Mouse (Mus musculus) embryo, embryonic 11 days (tissue): ENCODE measurements around the gene Fry.

Experiments
- DNase-seq: peaks from one replicate; pipeline ENCODE4 v3.0.0-alpha.2; 2015

Fry gene

DNA sequence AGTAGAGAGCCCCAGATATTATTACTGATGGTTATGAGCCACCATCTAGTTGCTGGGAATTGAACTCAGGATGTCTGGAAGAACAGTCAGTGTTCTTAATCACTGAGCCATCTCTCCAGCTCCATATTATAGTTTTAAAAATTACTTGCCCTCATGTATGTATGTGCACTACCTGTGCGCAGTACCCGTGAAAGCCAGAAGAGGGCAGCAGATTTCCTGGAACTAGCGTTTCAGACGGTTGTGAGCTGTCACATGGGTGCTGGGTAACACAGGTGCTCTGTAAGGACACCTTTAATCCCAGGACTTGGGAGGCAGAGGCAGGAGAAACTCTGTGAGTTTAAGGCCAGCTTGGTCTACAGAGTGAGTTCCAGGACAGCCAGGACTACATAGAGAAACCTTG is 111.3 kb downstream of the Fry start:
- no peak for DNase-seq

DNA sequence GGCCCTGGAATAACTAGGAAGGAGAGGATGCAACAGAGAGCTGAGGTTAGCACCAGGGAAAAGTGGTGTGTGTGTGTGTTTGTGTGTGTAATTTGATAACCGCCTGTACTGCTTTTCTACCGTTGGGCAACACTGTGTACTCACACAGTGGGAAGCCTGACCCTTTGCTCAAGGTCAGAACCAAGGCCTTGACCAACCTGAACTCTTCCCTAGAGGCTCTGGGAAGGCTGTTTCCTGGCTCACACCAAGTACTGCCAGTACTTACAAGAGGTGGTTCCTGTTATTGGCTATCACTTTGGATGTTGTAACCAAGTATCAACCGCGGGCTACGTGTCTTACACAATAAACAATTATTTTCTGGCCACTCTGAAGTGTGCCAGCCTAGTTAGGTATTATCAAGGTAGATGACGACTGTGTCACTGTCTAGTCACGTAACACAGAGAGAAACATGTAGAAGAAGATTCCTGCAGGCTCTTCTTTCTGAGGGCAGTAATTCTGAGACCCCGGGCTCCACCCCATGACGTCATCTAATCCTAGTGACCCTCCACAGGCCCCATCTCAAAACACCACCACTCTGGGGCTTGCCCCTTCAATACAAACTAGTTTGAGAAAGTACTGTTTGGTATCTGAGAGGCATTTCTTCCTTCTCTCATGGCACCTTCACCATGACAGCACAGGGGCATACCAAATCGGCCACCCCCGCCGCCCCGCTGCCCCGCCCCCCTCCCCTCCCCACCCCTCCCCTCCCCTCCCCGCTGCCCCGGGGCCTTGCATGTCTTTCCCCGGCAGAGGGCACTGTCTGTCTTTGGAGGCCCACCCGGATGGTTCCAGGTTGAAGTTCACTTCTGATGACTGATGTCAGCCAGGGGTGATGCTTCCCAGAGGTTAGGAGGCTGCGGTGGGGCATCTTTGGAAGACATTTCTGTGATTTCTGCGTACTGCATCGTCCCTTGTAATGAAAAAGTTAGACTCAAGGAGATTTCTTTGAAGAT is 114.0 kb downstream of the Fry start:
- DNase-seq = peak; percentile 81

DNA sequence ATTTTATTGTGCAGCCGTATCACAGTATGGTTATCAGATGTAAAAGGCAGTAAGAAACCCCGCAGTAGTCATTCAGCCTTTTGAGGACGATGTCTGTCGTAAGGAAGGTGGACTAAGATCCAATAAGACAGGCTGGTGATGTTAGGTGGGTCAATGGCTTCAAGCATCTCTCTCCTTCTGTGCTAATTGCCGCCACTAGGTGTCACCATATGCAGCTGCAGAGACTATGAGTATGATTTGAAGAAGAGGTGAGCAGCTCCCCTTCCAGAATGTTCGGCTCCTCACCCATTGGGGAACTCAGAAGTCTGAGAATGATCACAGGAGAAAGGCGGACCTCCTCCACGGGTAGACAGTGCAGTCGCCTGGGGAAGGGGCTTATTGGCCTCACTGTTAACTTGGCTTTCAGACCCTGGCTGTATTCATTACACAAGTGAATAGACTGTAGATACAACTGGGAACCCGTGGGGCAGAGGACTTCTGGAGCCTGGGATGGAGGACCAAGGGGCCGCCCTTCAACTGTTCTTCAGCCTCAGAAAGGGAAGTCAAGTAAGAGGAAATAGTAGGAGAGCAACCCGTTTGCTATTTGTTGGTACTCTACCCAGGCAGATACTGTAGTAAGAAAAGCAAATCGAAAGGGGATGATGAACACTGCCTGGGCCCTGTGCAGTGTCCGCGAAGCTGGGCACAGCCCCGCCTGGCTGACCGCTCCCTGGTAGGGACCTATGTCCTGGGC is 114.9 kb downstream of the Fry start:
- DNase-seq = peak; percentile 71

DNA sequence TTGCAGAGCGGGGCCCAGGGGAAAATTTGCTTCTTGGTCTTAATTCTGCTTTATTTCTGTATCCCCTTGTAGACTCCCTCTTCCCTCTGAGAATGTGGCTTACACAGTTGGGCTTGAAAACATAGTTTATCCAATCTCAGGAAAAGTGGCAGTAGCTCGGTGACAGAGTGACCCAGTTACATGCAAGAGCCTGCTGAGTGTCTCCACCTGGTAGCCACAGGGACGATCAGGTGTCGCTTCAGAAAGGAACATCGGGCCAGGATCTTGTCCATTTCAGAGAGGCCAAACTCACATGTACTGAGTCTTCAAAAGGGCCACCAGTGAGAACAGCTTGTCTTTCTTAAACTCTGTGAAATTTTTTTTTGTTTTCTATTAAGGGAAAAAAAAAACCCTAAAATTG is 117.5 kb downstream of the Fry start:
- DNase-seq = no peak

DNA sequence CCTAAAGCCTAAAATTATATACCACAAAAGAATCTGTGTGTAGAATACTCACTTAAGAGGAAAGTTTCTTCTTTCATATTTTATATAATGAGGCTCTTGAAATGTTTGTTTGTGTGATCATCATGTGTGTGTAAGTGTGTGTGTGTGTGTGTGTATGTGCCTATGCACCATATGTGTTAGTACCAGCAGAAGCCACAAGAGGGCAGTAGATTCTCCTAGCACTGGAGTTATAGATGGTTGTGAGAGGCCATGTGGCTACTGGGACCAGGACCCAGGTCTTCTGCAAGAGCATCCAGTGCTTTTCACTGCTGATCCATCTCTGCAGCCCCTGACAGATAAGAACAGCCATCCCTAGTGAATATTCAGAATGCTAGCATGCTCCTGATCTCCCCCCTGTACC is 118.2 kb downstream of the Fry start:
- DNase-seq = no peak

DNA sequence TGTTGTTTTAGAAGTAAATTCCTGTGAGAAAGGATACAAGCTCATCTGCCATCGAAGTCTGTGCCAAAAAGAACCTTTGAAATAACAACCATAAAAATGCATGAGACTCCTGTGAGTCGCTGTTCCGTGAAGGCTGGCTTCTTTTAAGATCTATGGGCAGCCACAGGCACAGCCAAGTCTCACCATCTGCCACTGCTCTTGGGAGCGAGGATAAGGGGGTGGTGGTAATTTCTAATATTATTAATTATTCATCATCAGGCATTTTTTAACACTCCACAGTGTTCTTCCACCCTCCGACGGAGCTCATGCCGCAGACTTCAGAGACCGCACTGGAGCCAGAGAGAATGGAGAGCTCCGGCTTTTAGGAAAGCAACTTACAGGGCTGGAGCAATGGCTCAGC is 123.2 kb downstream of the Fry start:
- DNase-seq = no peak

DNA sequence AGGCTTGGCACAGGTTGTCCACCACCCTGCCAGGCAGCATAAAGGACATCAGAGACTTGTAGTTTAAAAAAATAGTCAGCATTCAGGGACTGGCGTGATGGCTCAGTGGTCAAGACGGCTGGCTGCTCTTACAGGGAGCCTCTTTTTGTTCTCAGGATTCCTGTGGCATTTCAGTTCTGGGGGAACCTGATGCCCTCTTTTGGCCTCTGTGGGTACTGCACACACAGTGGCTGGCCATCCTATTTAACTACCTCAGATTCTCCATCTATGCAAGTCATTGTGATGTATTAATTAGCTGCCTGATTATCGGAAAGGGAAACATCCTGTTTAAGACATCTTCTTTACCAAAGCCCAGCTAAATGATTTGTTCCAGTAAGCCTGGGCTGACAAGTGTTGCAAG is 128.3 kb downstream of the Fry start:
- no peak for DNase-seq

DNA sequence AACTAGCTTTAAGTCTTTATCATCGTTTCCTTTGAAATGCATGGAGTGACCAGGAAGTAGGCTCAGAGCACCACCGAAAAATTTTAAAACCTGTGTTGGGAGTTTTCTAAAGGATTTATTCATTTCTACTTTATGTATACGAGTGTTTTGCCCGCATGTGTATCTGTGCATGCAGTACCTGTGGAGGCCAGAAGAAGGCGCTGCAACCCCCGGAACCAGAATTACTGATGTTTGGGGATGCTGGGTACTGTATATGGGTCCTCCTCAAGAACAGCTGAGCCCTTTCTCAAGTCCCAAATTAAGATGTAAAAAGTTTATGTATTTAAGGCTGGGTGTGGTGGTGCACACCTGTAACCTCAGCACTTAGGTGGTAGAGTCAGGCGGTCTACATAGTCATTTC is 139.3 kb downstream of the Fry start:
- no peak for DNase-seq

DNA sequence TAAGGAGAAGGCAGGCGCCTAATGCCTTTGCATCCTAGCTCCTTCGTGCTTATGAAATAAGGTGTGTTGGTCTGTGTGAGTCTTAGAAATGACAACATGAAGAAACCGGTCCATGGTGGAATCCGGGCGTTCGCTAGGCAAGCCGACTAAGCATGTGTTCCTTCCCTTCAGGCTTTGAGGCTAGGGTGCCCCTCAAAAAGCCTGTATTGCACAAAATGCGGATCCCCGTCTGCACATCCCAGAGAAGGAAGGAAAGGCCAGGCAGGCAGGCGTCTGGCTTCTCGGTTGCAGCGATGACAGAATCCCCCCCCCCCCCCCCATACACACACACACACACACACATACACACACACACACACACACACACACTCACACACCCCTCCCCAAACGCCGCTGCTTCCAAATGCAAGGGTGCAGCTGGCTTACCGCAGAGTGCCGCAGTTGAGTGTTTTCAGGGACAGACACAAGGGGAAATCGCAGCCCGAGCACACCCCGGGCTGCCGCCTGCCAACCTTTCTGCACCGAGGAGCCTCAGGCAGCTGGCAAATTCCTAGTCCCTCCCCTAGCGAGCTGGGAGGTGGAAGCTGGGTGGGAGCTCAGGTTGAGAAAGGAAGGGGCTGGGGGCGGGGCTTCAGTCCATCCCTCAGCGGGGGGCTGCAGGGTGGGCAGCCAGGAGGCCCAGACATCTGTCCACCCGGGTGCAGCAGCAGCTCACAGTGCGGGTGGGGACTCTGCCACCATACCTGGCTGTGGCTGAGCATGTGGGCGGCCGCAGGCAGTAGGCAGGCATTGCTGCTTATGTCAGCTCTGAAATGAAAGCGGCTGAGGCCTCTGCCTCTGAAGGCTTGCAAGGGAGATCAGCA is 141.0 kb downstream of the Fry start:
- peak; percentile 71 for DNase-seq

DNA sequence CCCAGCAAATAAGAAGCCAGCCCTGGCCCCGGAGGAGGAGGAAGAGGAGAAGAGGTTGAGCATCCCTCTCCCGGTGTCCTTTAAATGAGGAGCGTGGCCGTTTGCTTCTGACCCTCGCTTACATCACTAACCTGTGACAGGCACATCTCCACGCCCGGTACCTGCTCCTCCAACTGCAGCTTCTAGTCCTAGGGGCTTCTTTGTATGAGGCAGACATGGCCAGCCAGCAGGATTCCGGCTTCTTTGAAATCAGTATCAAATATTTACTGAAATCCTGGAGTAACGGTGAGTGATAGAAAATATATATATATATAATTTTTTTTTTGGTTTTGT is 141.6 kb downstream of the Fry start:
- no peak for DNase-seq

DNA sequence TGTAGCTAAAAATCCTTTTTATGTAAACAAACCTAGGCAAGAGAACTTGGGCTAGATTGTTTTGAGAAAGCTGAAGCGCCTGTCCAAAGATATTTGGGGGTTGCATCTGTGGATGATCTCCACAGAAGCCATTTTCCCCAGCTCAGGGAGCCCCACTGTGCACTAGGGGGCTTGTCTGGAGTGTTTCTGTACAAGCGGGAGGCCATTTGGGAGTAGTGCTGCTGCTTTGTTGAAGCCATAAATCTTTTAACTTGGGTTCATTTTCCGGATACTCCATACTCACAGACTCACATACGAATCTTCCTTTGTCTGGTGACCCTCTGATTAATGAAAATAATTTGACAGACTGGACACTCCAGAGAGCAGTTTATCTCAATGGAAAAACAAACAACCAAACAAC is 142.9 kb downstream of the Fry start:
- peak; percentile 17 for DNase-seq

DNA sequence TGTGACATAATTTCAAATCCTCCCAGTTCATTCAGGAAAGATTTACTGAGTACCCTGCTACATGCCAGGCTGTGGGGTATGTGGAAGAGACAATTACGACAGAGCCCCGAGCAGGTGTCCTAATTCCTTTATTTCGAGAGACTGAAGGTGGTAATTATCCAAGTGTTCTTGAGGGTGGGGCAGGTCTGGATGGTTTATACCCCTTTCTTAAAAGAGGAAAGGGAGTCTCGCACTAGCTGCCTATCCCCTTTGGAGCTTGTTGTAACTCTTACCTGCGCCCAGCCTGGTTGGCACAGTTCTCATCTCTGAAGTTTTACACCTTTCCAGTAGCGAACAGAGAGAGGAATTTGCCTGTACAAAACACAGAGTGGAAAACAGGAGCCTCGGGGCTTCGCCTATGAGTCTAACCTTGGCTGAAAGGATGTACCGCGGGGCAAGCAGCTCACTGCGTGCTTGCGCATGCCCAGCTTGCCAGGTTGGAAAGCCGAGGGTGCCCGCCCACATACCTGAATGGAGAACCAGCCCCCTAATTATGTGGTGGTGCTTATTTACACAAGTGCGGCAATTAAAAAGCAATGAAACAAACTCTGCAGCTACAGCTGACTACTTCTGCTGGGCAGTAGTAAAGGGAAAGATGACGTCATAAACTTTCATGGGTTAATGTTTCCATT is 143.7 kb downstream of the Fry start:
- no peak for DNase-seq

DNA sequence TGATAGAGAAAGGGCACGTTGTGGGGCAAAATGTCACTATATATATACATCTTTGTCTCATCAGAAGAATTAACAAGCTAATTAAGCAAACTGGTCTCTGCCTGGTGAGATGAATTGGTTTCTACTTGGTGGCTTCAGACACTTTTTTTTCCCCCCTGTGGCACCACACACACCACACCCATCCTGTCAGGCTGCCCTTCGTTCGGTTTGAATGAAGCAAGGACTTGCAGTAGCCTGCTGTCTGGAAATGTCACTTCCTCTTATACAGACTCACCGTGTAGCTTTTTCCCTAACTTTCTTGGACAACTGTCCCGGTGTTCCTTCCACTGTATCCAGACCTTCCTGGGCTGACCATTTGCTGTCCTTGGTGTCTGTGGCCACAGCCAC is 144.3 kb downstream of the Fry start:
- no peak for DNase-seq

DNA sequence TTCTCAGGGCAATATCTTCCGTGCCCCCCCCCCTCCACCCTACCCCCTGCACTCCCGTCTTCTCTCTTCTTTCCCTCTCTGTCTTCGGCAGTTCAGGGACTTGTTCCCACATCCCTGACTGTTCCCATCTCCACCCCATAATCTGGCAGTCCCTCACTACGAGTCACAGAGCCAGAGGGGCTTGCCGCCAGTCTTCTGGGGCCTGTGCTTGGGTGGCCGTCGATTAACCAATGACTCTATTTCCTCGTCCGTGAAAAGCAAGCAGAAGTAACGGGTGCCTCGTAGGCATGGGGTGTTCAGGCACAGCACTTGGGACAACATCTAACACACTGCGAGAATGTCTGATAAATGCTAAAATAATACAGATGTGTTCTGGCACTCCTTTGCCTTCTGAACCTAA is 144.7 kb downstream of the Fry start:
- DNase-seq = no peak

DNA sequence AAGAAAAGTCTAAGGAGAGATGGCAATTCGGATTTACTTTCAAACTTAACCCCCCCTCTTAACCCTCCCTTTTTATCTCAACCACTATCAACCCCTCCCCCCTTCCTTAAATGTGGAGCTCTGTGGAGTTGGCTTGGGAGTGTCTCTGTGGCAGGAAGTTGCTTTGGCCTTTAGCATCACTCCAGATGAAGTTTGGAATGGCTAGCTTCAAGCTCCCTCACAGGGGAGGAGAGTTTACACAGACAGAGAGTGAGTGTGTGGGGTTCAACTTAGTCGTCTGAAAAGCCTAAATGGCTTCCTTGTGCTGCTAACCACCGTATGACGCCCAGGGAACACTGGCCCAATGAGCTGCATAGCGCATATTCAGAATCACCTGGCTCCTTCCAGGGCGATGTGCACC is 145.2 kb downstream of the Fry start:
- DNase-seq = peak; percentile 7

DNA sequence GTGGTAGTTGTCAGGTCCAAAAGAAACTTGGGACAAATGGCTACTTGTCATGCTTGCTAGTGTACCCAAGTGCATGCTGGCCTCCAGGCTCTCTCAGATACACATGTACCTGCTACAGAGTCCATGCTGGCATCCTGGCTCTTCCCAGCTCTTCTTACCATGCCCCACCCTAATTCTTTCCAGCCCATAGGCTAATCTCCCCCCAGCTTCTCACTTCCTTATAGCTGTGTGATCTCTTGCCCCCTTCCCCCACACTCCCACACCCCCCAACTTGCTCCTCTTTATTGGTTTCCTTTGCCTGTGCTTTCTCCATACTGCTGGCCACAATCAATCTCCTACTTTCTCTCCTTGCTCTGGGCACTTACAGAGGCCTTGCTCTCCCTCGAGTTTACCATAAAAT is 146.6 kb downstream of the Fry start:
- no peak for DNase-seq

DNA sequence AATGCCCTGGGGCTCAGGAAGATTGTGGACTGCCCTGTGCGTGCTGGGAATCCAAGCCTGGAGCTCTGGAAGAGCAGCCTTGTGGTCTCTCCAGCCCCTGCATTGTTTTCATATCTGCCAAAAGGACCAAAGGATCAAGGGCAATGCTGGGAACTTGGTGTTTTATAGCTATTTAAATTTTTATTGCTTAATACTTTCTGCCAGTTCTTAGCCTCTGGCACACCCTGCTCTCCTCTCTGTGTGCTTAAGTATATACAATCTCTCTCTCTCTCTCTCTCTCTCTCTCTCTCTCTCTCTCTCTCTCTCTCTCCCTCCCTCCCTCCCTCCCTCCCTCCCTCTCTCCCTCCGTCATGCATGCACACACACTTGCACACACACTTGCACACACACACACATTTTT is 147.5 kb downstream of the Fry start:
- no peak for DNase-seq

DNA sequence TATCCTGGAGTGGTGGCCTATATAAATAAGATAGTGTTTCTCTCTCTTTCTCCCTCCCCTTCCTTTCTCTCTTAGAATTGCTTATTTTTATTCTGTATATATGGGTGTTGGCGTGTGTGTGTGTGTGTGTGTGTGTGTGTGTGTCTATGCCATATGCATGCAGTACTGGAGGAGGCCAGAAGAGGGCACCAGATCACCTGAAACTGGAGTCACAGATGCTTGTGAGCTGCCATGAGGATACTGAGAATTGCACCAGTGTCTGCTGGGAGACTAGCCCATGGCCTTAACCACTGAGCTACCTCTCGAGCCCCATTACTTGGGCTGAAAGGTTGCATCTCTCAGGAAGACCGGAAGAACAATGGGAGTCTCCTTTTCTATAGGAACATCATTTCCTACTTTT is 149.8 kb downstream of the Fry start:
- DNase-seq = no peak

DNA sequence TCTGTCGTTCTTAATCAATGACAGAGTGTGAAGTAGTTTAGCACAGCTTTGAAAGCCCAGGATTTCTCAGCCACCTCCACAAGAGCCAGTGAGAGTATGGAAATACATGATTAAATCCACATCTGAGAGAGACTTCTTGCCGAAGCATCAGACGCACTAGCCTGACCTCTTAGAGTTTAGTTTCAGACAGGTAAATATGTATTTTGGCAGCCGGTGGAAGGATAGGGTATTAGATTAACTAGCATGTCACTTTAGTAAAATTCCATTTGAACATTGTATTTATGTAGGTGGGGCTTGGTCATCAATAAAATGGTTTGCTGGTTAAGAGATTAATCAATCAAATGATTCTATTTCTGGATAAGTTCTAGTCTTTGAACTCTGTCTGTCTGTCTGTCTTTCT is 152.0 kb downstream of the Fry start:
- no peak for DNase-seq

DNA sequence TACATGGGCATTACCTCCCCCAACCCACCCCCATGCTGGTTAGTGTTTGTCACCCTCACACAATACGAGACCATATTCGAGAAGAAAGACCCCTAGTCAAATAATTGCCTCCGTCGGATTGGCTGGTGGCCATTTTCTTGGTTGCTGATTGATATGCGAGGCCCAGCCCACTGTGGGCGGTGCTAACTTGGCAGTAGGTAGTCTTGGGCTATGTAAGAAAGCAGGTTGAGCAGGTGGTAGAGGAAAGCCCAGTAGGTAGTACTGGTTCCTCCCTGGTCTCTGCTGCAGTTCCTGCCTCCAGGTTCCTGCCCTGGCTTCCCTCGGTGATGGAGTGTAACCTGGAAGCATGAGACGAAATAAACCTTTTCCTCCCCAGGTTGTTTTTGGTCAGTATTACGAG is 153.7 kb downstream of the Fry start:
- DNase-seq = no peak

DNA sequence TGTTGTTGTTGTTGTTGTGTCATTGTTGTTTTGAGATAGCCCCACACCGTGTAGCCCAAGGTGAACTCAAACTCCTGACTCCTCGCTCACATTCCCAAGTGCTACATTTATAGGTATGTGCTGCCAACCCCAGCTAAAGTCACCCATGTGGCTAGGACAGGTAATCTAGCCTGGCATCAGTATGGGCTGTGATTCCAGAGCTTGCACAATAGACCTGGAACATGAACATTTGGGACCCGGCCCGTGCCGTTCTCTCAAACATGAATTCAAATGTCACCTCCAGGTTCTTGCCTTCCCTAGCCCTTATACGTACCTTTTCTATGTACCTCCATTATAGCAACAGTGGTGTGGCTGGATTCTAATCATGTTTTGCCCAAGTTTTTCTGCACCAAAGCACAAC is 156.9 kb downstream of the Fry start:
- DNase-seq = no peak

DNA sequence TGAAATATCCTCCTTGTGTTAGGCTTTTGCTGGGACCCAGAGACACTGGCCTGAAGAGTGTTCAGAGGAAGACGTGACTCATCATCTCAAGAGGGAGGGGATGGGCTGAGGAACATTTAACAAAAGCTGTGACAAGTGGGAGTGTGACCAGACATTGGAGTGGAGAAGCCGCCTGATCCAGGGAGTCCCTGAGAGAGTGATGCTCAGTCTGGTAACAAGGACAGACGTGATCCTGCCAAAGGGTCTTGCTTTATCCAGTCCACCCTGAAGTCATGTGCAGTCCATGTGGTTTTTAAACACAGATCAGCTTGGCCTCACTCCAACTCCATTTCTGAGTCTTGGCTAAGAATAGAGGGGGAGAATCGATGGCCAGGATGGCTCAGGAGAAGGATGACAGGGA is 158.2 kb downstream of the Fry start:
- no peak for DNase-seq

DNA sequence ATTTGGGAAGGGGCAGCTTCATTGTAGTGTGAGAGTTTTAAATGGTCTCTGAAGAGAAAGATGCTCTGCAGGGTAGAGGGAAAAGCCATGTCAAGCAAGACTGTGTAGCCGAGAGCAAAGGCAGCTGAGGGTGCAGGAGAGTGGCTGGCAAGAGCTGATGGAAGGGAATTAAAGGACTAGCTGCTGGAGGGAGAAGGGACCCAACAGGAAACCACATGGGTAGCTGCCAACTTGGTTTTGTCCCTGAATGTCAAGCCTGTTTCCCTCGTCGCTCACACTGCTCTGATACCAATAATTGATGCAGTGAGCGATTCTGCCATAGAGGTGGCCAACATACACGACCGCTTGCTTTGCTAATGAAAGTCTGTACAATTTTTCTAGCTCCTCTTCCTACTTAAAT is 160.9 kb downstream of the Fry start:
- DNase-seq = no peak
